ENCODE assay signal across 24 mouse cellular contexts in the genomic region with DNA sequence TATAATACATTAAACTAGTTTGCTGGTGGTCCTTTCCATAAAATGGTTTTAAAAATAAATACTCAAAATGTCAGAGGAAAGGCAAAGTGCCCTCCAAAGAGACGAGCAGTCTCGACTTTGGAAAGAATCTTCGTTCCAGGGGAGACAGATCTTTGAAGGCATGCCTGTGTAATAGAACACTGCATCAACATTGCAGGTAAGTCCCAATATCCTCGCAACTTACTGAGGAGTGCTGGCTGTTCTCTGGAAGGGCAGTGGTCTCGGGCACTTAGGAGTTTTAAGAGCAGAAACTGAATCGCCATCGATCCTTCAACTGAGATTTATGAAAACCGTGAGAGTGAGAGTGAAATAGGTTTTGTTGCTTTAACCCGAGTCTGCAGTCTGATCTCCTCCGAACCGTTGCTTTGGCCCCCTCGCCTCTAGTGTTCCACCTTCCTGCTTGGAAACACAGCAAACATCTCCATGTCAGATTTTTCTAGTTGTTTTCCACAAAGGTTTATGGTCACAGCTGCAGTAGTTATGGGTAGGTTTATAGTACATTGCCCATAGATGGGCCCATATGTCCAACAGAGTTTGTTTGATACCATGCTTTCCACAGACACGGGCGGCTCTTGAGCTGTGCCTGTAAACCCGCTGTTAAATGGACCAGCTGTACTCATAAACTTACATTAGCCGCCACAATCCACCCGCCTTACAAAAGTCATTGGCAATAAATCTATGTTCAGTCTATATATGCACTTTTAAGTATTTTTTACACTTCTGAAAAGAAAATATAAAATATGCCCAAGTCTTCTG.
DNase-seq lines count a peak whose midpoint lies in the region; ATAC-seq lines count a peak whose summit lies in the region.
"Had no signal": no experiment of that assay in that cellular context is flagged by ENCODE, and none has a peak within 500 bp of the region (broad histone marks: within the 10 kb centered on the region; RNA-seq: fewer than 3 reads in every experiment).

No protein-coding gene starts in this region.

- H3K27me3 ChIP-seq in kidney, embryonic 16.5 days (ENCODE audit: insufficient read depth, low read length), result no peaks in the 10 kb centered on the region
- 0 out of 2 replicates have a peak, but pooled peaks cover 2% of the 10 kb centered on the region for H3K27me3 ChIP-seq in limb, embryonic 12.5 days
- no peaks in the 10 kb centered on the region for H3K27me3 ChIP-seq in limb, embryonic 15.5 days
- H3K27me3 ChIP-seq: embryonic facial prominence, embryonic 12.5 days; embryonic facial prominence, embryonic 15.5 days; heart, embryonic 12.5 days; heart, embryonic 15.5 days; hindbrain, embryonic 15.5 days had no signal

- no peaks in the 10 kb centered on the region for H3K9me3 ChIP-seq in kidney, embryonic 16.5 days (ENCODE audit: low read length)
- H3K9me3 ChIP-seq in limb, embryonic 12.5 days, result no peaks in the 10 kb centered on the region
- no peaks in the 10 kb centered on the region for H3K9me3 ChIP-seq in limb, embryonic 15.5 days
- H3K9me3 ChIP-seq: embryonic facial prominence, embryonic 12.5 days; embryonic facial prominence, embryonic 15.5 days; heart, embryonic 12.5 days; heart, embryonic 15.5 days; hindbrain, embryonic 15.5 days had no signal

- no peak overlapping the region for H3K4me3 ChIP-seq in kidney, embryonic 16.5 days (ENCODE audit: low read length)
- no peak overlapping the region for H3K4me3 ChIP-seq in limb, embryonic 12.5 days (replicated peaks)
- H3K4me3 ChIP-seq in limb, embryonic 15.5 days, result peak overlapping the region; percentile 3; the same call in 1 of the 2 replicates
- H3K4me3 ChIP-seq: embryonic facial prominence, embryonic 12.5 days; embryonic facial prominence, embryonic 15.5 days; heart, embryonic 12.5 days; heart, embryonic 15.5 days; hindbrain, embryonic 15.5 days had no signal

- no peak for ATAC-seq in kidney, embryonic 16.5 days (ENCODE audit: low FRiP score, low TSS enrichment)
- ATAC-seq in limb, embryonic 12.5 days (ENCODE audit: insufficient number of reproducible peaks, insufficient read depth, low FRiP score, low TSS enrichment, low read depth), result peak; percentile 94
- ATAC-seq in limb, embryonic 15.5 days (ENCODE audit: insufficient number of reproducible peaks, low FRiP score, low TSS enrichment, low read depth), result 0 out of 2 replicates have a peak, but pooled peaks have one; percentile 78
- ATAC-seq: CD4-positive, CD25-positive, alpha-beta regulatory T cell, adult 4 months; forebrain, embryonic 14.5 days; forebrain, postnatal 0 days had no signal

- no peaks in the 10 kb centered on the region for H3K4me1 ChIP-seq in kidney, embryonic 16.5 days (ENCODE audit: insufficient read depth, low read length)
- peaks cover 24% of the 10 kb centered on the region for H3K4me1 ChIP-seq in limb, embryonic 12.5 days (replicated peaks)
- peaks cover 18% of the 10 kb centered on the region for H3K4me1 ChIP-seq in limb, embryonic 15.5 days
- H3K4me1 ChIP-seq: embryonic facial prominence, embryonic 12.5 days; embryonic facial prominence, embryonic 15.5 days; heart, embryonic 12.5 days; heart, embryonic 15.5 days; hindbrain, embryonic 15.5 days had no signal

- DNase-seq in kidney, adult 18-20 months, result no peak
- peak; percentile 65 for DNase-seq in forelimb bud, embryonic 11.5 days (ENCODE audit: low read depth, low spot score)
- DNase-seq in urinary bladder, postnatal 25 days (ENCODE audit: low spot score), result no peak
- DNase-seq: adrenal gland, adult 2 months; adrenal gland, postnatal 14 days; cerebellum, adult 11 months; cerebellum, adult 2 months; cerebellum, adult 9-11 months; cerebellum, postnatal 25 days; forebrain, postnatal 0 days; gastrocnemius, postnatal 25 days; heart, adult 18-20 months; heart, postnatal 14 days; heart, postnatal 4 days had no signal

- H3K9ac ChIP-seq in kidney, embryonic 16.5 days (replicated peaks; ENCODE audit: low read length), result 0 out of 2 replicates have a peak overlapping the region, but pooled peaks have one; percentile 24
- H3K9ac ChIP-seq in limb, embryonic 12.5 days (replicated peaks), result no peak overlapping the region
- H3K9ac ChIP-seq in limb, embryonic 15.5 days, result no peak overlapping the region
- H3K9ac ChIP-seq: embryonic facial prominence, embryonic 12.5 days; embryonic facial prominence, embryonic 15.5 days; forebrain, postnatal 0 days; heart, embryonic 12.5 days; heart, embryonic 15.5 days; hindbrain, embryonic 15.5 days had no signal

- peak overlapping the region; percentile 41; the same call in 1 of the 2 replicates for H3K4me2 ChIP-seq in kidney, embryonic 16.5 days (replicated peaks; ENCODE audit: low read depth, low read length)
- peak overlapping the region; percentile 35 for H3K4me2 ChIP-seq in limb, embryonic 12.5 days
- H3K4me2 ChIP-seq in limb, embryonic 15.5 days, result peak overlapping the region; percentile 31
- H3K4me2 ChIP-seq: embryonic facial prominence, embryonic 12.5 days; embryonic facial prominence, embryonic 15.5 days; heart, embryonic 12.5 days; heart, embryonic 15.5 days; hindbrain, embryonic 15.5 days had no signal

- no peak overlapping the region for H3K27ac ChIP-seq in kidney, embryonic 16.5 days (ENCODE audit: low read length)
- peak overlapping the region; percentile 73; the same call in 1 of the 2 replicates for H3K27ac ChIP-seq in limb, embryonic 12.5 days
- H3K27ac ChIP-seq in limb, embryonic 15.5 days, result peak overlapping the region; percentile 1; the same call in 1 of the 2 replicates
- H3K27ac ChIP-seq: embryonic facial prominence, embryonic 12.5 days; embryonic facial prominence, embryonic 15.5 days; heart, embryonic 15.5 days; hindbrain, embryonic 15.5 days had no signal

- no peaks in the 10 kb centered on the region for H3K36me3 ChIP-seq in kidney, embryonic 16.5 days (ENCODE audit: insufficient read depth, low read length)
- H3K36me3 ChIP-seq in limb, embryonic 12.5 days, result no peaks in the 10 kb centered on the region
- no peaks in the 10 kb centered on the region for H3K36me3 ChIP-seq in limb, embryonic 15.5 days
- H3K36me3 ChIP-seq: embryonic facial prominence, embryonic 12.5 days; embryonic facial prominence, embryonic 15.5 days; heart, embryonic 12.5 days; heart, embryonic 15.5 days; hindbrain, embryonic 15.5 days had no signal

- WGBS in kidney, embryonic 16.5 days, result 21% methylated on average over 17 of the region's 17 CpGs
- WGBS in limb, embryonic 12.5 days, result 38% methylated on average over 17 of the region's 17 CpGs
- WGBS in limb, embryonic 15.5 days, result 35% methylated on average over 17 of the region's 17 CpGs
